Comparison of ENCODE assay signal across 8 mouse cellular contexts in genomic region chr9:101078579-101078978, GRCm38 (mm10). TPM values are rescaled to one million over a fixed set of nuclear protein-coding genes. Genes with fewer than 3 reads are reported as not detected.
DNase-seq lines count a peak whose midpoint lies in the region; ATAC-seq and TF ChIP-seq lines count a peak whose summit lies in the region.

No protein-coding gene starts in this region.

- no peaks in the 10 kb centered on the region for H3K27me3 ChIP-seq in intestine, embryonic 15.5 days (replicated peaks)
- H3K27me3 ChIP-seq in neural tube, embryonic 13.5 days, result no peaks in the 10 kb centered on the region

- TF ChIP-seq CTCF in left cerebral cortex, adult 2 months (IDR thresholded peaks at IDR 0.05), result no peak

- intact Hi-C loops in left cerebral cortex, adult 2 months (cut with DNase I), result no loop called here

- peaks cover 15% of the 10 kb centered on the region for H3K4me1 ChIP-seq in intestine, embryonic 15.5 days (replicated peaks)
- H3K4me1 ChIP-seq in neural tube, embryonic 13.5 days (replicated peaks), result peaks cover 49% of the 10 kb centered on the region

- 71% methylated on average over 4 of the region's 4 CpGs for WGBS in intestine, embryonic 15.5 days
- WGBS in neural tube, embryonic 13.5 days, result 50% methylated on average over 4 of the region's 4 CpGs

- no peak overlapping the region for H3K27ac ChIP-seq in left cerebral cortex, adult 2 months
- H3K27ac ChIP-seq in intestine, embryonic 15.5 days, result no peak overlapping the region
- H3K27ac ChIP-seq in neural tube, embryonic 13.5 days (replicated peaks), result no peak overlapping the region

- DNase-seq in left cerebral cortex, adult 2 months (ENCODE audit: extremely low spot score in 1 of 2, low spot score in 2 of 2), result no peak
- no peak for DNase-seq in left cerebral cortex, adult 8-10 months (ENCODE audit: low spot score in 2 of 2)
- DNase-seq in embryo, embryonic 11 days, result peak; percentile 30
- DNase-seq in spleen, adult 12 weeks (ENCODE audit: low spot score), result no peak
- DNase-seq in B cell, adult 2 months, result no peak

- H3K9ac ChIP-seq in intestine, embryonic 15.5 days, result no peak overlapping the region
- H3K9ac ChIP-seq in neural tube, embryonic 13.5 days, result 0 out of 2 replicates have a peak overlapping the region, but pooled peaks have one; percentile 35

- ATAC-seq in intestine, embryonic 15.5 days, result no peak
- ATAC-seq in neural tube, embryonic 13.5 days (ENCODE audit: low read depth), result no peak
- no peak for ATAC-seq in megakaryocyte-erythroid progenitor cell, adult 5-6 weeks (replicated peaks; ENCODE audit: low FRiP score, low TSS enrichment, poor library complexity, severe bottlenecking)

- H3K36me3 ChIP-seq in intestine, embryonic 15.5 days, result no peaks in the 10 kb centered on the region
- H3K36me3 ChIP-seq in neural tube, embryonic 13.5 days, result peaks cover 2% of the 10 kb centered on the region; the same call in 1 of the 2 replicates

- peak overlapping the region; percentile 96 for H3K4me3 ChIP-seq in left cerebral cortex, adult 2 months
- peak overlapping the region; percentile 15; the same call in 1 of the 2 replicates for H3K4me3 ChIP-seq in intestine, embryonic 15.5 days (replicated peaks)
- peak overlapping the region; percentile 87 for H3K4me3 ChIP-seq in neural tube, embryonic 13.5 days

- peak overlapping the region; percentile 46 for H3K4me2 ChIP-seq in intestine, embryonic 15.5 days (replicated peaks)
- peak overlapping the region; percentile 92 for H3K4me2 ChIP-seq in neural tube, embryonic 13.5 days

- H3K9me3 ChIP-seq in intestine, embryonic 15.5 days, result no peaks in the 10 kb centered on the region
- no peaks in the 10 kb centered on the region for H3K9me3 ChIP-seq in neural tube, embryonic 13.5 days

RNA-seq across cellular contexts. Expression of gene Msl2, which starts 4.7 kb away (rescaled TPM):
- 10 to 100 TPM; 61.7 to 64.5 TPM for total RNA-seq in left cerebral cortex, adult 2 months (2021)
- 10 to 100 TPM; 61.4 to 70.4 (median 65.8) TPM for total RNA-seq in left cerebral cortex, adult 8-10 months (2022)
- 4.7 and 5.1 TPM in 2 replicates for polyA plus RNA-seq in intestine, embryonic 15.5 days (2015; fragmentation: Nextera tagmentation; extraction: Ambion mirVana)
- polyA plus RNA-seq in neural tube, embryonic 13.5 days (2015; fragmentation: Nextera tagmentation; extraction: Ambion mirVana), result 4.8 TPM in 2 replicates
- total RNA-seq in megakaryocyte-erythroid progenitor cell, adult 5-6 weeks (2014; fragmentation: Nextera tagmentation), result 50.4 and 86.2 TPM in 2 replicates
- total RNA-seq in megakaryocyte-erythroid progenitor cell, adult 5-6 weeks (2017), result 50.3 and 52.2 TPM in 2 replicates

RNA-seq across cellular contexts. Expression of gene Pccb, which starts 43.9 kb away (rescaled TPM):
- 10 to 100 TPM; 38.0 to 38.7 TPM for total RNA-seq in left cerebral cortex, adult 2 months (2021)
- 10 to 100 TPM; 42.0 to 51.2 (median 46.6) TPM for total RNA-seq in left cerebral cortex, adult 8-10 months (2022)
- polyA plus RNA-seq in intestine, embryonic 15.5 days (2015; fragmentation: Nextera tagmentation; extraction: Ambion mirVana), result 25.1 and 25.5 TPM in 2 replicates
- polyA plus RNA-seq in neural tube, embryonic 13.5 days (2015; fragmentation: Nextera tagmentation; extraction: Ambion mirVana), result 21.3 and 21.4 TPM in 2 replicates
- 27.7 and 37.8 TPM in 2 replicates for total RNA-seq in megakaryocyte-erythroid progenitor cell, adult 5-6 weeks (2014; fragmentation: Nextera tagmentation)
- total RNA-seq in megakaryocyte-erythroid progenitor cell, adult 5-6 weeks (2017), result 23.4 and 33.2 TPM in 2 replicates

Comparison
In these comparisons a context has a peak if more than half of its experiments do, and no peak if none do; other contexts are left out.
1. H3K4me3 ChIP-seq: peak in every context shown above with its lines; median percentile 96 in left cerebral cortex, adult 2 months; 87 in neural tube, embryonic 13.5 days; 15 in intestine, embryonic 15.5 days.